Mouse (Mus musculus) hindbrain, embryonic 11.5 days (tissue): ENCODE measurements around the gene Fgd6. TPM values are rescaled to one million over a fixed set of nuclear protein-coding genes. Genes with fewer than 3 reads are reported as not detected.
A peak's percentile ranks its signal among the peaks of the same experiment; 100 is the strongest.

Experiments
- ATAC-seq: fragments of 200-750 bp; cut with Nextera tagmentation; 2 replicates; pipeline ENCODE4 v1.8.0; 2017; ENCODE audit warnings: mild to moderate bottlenecking, moderate TSS enrichment, moderate library complexity; ENCODE audit not compliant: low FRiP score
- DNase-seq: peaks from one replicate; pipeline ENCODE4 v3.0.0-alpha.2; 2015; ENCODE audit warnings: low spot score
- H3K27ac ChIP-seq: fragments of 300-500 bp; sonication (generic); 2 replicates; pipeline ENCODE4 v1.5.1; 2014; ENCODE audit warnings: mild to moderate bottlenecking, low read depth, low read length
- H3K27me3 ChIP-seq: fragments of 300-500 bp; sonication (generic); 2 replicates; pipeline ENCODE4 v1.6.1; 2014; ENCODE audit warnings: mild to moderate bottlenecking, low read length, moderate library complexity, mixed read lengths; ENCODE audit not compliant: control insufficient read depth, insufficient read depth
- H3K36me3 ChIP-seq: fragments of 300-500 bp; sonication (generic); 2 replicates; pipeline ENCODE4 v1.6.1; 2014; ENCODE audit warnings: mild to moderate bottlenecking, low read length, moderate library complexity, mixed read lengths; ENCODE audit not compliant: control insufficient read depth, insufficient read depth
- H3K4me1 ChIP-seq: fragments of 300-500 bp; sonication (generic); replicated peaks from 2 replicates; pipeline ENCODE4 v1.6.1; 2014; ENCODE audit warnings: low read length, mixed read lengths; ENCODE audit not compliant: control insufficient read depth, insufficient read depth
- H3K4me2 ChIP-seq: fragments of 300-500 bp; sonication (generic); replicated peaks from 2 replicates; pipeline ENCODE4 v1.6.1; 2014; ENCODE audit warnings: mild to moderate bottlenecking, low read depth, low read length
- H3K4me3 ChIP-seq: fragments of 300-500 bp; sonication (generic); 2 replicates; pipeline ENCODE4 v1.5.1; 2014; ENCODE audit warnings: low read depth, low read length
- H3K9ac ChIP-seq: fragments of 300-500 bp; sonication (generic); 2 replicates; pipeline ENCODE4 v1.6.1; 2014; ENCODE audit warnings: low read depth, low read length
- H3K9me3 ChIP-seq: fragments of 300-500 bp; sonication (generic); 2 replicates; pipeline ENCODE4 v1.6.1; 2016; ENCODE audit warnings: low read length; ENCODE audit not compliant: control insufficient read depth
- WGBS: fragments of 180-500 bp; shearing (Covaris S2); extraction: QIAGEN DNeasy Blood & Tissue Kit; methylation state at CpG from one replicate; pipeline ENCODE4 v1.1.7; 2014; 5-methylcytosine and 5-hydroxymethylcytosine counted together
- polyA plus RNA-seq: library from polyadenylated mRNA; unstranded; fragments of >200 nt; fragmentation: Nextera tagmentation; extraction: Ambion mirVana; gene quantifications from 2 replicates; pipeline ENCODE4 v1.2.1, GENCODE M21; 2014

Gene Fgd6
- polyA plus RNA-seq, 1 experiment from 2014 or later, result 6.7 TPM

DNA sequence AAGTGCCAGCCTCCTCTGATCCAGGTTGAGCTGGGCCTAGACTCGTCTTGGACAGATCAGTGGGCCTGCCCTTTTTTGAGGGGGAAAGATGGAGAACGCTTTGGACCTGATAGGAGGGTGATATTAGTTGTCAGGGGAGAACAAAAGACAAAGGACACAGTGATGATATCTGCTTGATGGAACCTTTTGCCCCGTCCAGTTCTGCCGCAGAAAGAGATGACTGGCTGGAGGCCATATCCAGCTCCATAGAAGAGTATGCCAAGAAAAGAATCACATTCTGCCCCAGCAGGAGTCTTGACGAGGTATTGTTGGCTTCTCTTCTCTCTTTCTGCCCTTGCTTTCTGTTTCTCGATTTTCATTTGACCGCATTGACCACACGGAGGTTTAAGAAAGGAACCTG, 97.3 kb downstream of the Fgd6 start:
- DNase-seq (no peak), ATAC-seq (no peak)
- no peak overlapping the region for H3K27ac ChIP-seq
- no peak overlapping the region for H3K4me3 ChIP-seq
- H3K9me3 ChIP-seq, result no peaks in the 10 kb centered on the region
- WGBS, result 82% methylated on average over 8 of the region's 8 CpGs
- no peaks in the 10 kb centered on the region for H3K36me3 ChIP-seq
- H3K9ac ChIP-seq, result no peak overlapping the region
- H3K27me3 ChIP-seq, result no peaks in the 10 kb centered on the region
- no peak overlapping the region for H3K4me2 ChIP-seq
- no peaks in the 10 kb centered on the region; the same call in 1 of the 2 replicates for H3K4me1 ChIP-seq

DNA sequence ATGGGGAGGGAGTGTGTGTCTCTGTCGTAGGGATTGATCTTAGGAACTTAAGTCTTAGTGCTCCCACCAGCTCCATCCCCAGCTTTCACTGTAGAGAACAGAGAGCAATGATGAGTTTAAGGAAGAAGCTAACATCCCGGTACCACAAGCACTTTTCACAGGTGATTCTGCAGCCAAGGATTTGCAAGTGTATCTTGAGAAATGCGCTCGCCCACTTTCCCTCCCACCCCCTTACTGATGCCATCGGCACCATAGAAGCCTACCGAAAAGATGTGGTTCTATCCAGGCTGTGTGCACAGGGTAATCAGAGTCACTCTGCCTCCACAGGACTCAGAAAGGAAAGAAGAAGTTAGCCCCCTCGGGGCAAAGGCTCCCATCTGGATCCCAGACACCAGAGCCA, 97.9 kb downstream of the Fgd6 start:
- Histone ChIP-seq H3K9ac (no peak overlapping the region), H3K27me3 (no peaks in the 10 kb centered on the region), H3K27ac (no peak overlapping the region), H3K4me1 (no peaks in the 10 kb centered on the region; the same call in 1 of the 2 replicates), H3K36me3 (no peaks in the 10 kb centered on the region), H3K9me3 (no peaks in the 10 kb centered on the region), H3K4me3 (no peak overlapping the region), H3K4me2 (no peak overlapping the region)
- DNase-seq (no peak), ATAC-seq (no peak)
- whole genome bisulfite sequencing, result 95% methylated on average over 7 of the region's 7 CpGs

DNA sequence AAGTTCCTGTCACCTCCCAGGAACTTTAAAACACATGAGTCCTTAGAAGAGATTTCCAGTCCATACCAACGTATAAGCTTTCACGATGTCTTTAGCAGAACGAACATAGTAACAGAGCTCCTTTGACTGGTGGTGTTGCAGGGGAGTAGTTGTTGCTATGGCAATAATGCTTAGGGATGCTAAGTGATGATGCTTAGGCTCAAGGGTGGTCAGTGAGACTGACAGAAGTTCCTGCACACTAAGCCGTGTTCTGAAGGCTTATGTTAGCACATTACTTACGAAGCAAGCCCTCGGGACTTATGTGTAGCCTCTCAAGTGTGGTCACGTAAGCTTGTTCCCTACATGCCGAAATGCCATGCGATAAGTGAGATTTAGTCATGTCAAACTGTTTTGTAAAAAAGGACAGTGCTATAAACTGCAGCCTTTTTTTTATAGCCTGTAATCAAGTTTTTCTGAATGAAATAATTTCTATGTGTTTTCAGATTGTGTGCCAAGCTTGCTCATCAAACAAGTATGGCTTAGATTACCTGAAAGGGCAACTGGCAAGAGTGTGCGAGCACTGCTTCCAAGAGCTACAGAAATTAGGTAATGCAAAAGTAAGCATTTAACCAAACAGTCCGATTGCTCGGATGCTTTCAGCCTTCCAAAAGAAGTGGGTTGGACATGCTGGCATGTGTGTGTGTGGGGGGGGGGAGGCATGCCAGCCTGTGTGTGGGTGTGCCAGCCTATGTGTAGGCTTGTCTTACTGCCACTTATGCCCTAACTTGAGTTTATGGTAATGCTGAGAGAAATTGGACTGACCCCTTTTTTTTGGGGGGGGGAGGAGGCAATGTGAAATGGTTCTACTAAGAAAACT, 99.0 kb downstream of the Fgd6 start:
- no peak overlapping the region for H3K4me2 ChIP-seq
- H3K27ac ChIP-seq, result no peak overlapping the region
- H3K27me3 ChIP-seq, result no peaks in the 10 kb centered on the region
- DNase-seq, result no peak
- no peak for ATAC-seq
- H3K9ac ChIP-seq, result no peak overlapping the region
- H3K36me3 ChIP-seq, result no peaks in the 10 kb centered on the region
- no peaks in the 10 kb centered on the region for H3K9me3 ChIP-seq
- H3K4me1 ChIP-seq, result no peaks in the 10 kb centered on the region
- no peak overlapping the region for H3K4me3 ChIP-seq
- WGBS, result 93% methylated on average over 12 of the region's 12 CpGs

DNA sequence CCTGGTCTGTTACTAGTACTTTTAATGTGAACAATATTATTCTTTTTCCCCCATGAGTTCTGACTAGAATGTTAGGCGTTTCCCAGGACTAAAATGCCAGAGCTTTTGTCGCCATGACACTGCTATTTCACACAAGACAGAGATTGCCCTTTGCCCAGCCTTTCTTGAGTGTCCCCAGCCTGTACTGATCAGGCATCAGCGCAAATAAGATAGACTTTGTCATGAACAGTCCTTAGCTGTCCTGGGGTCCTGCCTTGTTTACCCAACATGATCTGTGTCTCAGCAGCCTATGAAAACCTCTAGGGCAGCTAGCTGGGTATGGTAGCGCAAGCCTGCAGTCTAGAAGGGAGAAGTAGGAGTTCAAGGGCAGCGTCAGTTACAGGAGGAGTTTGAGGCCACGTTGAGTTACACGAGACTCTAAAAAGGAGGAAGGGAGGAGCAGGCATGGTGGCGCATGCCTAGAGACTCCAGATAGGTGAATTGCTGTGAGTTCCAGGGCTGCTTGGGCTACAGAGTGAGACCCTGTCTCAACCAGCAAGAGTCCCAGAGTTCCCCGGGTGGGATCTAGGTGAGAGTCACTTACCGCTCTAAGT, 103.2 kb downstream of the Fgd6 start:
- no peaks in the 10 kb centered on the region for H3K27me3 ChIP-seq
- 93% methylated on average over 10 of the region's 10 CpGs for WGBS

DNA sequence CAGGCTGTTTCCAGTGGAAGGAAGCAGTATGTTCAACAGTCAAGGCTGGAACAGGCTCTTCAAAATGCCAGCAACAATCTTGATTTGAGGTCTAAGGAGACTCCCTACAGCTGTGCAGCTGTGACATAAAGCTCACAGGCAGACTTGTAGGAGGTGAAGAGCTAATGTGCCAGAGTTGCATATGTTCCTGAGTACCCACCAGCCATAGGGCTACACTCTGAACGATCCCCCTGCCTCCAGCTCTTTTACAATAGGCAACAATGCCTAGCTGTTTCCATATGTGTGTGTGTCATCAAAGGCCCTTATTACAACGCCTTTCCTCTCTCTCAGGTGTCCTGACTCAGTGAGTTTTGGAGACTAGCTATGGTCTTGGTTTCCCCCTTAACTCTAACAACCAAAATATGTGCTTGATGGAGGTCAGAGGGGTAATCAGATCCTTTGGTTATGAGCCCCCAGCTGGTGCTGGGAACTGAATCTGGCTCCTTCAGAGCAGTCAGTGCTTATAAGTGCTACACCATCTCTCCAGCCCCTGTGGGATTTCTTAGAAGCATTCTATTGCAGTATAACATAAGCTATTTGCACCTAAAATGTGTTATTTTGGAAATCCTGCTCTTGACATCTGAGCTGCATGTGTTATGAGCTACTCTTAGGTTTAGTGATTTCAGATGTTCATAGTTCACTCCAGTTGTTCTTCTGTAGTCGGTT, 104.6 kb downstream of the Fgd6 start:
- no peak overlapping the region for H3K27ac ChIP-seq
- H3K9me3 ChIP-seq, result no peaks in the 10 kb centered on the region
- H3K9ac ChIP-seq, result no peak overlapping the region
- ATAC-seq (no peak), DNase-seq (no peak)
- no peaks in the 10 kb centered on the region for H3K4me1 ChIP-seq
- WGBS, result 74% methylated on average over 3 of the region's 3 CpGs
- no peak overlapping the region for H3K4me2 ChIP-seq
- H3K4me3 ChIP-seq, result no peak overlapping the region
- H3K27me3 ChIP-seq, result no peaks in the 10 kb centered on the region
- H3K36me3 ChIP-seq, result no peaks in the 10 kb centered on the region

More for the DNA sequence above, 103.2 kb downstream of the Fgd6 start:
- no peak overlapping the region for H3K4me3 ChIP-seq
- H3K9ac ChIP-seq, result no peak overlapping the region
- DNase-seq, result no peak
- H3K9me3 ChIP-seq, result no peaks in the 10 kb centered on the region
- no peak for ATAC-seq
- H3K27ac ChIP-seq, result no peak overlapping the region
- no peaks in the 10 kb centered on the region for H3K36me3 ChIP-seq
- H3K4me2 ChIP-seq, result no peak overlapping the region
- H3K4me1 ChIP-seq, result no peaks in the 10 kb centered on the region

DNA sequence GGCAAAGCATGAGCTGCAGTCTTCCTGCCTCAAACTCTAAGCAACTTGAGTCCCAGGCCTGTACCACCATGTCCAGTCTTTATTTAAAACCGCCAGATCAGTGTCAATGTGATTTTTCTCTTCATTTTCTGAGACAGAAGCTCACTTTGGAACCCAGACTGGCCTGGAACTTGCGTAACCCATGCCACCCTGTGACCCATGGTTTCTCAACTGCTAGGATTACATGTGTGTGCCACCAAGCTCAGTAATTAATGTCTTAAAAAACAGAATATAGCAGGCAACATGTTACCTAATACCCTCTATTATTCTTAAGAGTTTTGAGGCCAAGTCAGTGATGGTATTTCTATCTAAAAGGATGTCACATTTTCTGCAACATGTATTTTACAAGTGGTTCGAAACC, 106.6 kb downstream of the Fgd6 start:
- Histone ChIP-seq H3K36me3 (no peaks in the 10 kb centered on the region), H3K4me1 (no peaks in the 10 kb centered on the region), H3K27ac (no peak overlapping the region), H3K4me2 (no peak overlapping the region), H3K9ac (no peak overlapping the region), H3K9me3 (no peaks in the 10 kb centered on the region), H3K27me3 (no peaks in the 10 kb centered on the region), H3K4me3 (no peak overlapping the region)
- ATAC-seq (no peak), DNase-seq (no peak)
- WGBS, result 91% methylated on average over 3 of the region's 3 CpGs

DNA sequence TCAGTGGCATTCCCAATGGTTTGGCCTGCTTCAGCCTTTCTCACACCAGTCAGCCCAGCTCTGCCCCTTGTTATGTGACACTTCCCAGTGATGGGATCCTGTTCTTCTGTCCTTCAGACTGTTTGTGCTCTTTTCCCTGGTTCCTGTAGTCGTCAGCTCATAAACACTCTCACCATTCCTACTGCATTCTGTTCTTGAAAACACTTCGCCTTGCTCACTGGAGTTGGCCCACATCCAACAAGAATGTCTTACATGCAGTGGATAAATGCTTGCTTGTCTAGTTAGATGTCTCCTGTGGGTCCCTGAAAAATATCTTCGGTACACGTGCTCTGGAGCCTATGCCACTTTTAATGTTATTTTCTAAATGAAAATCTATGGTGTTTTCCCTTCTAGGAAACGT, 108.8 kb downstream of the Fgd6 start:
- Histone ChIP-seq H3K27ac (no peak overlapping the region), H3K36me3 (no peaks in the 10 kb centered on the region), H3K27me3 (no peaks in the 10 kb centered on the region), H3K9me3 (no peaks in the 10 kb centered on the region), H3K4me1 (peaks cover 3% of the 10 kb centered on the region; the same call in 1 of the 2 replicates), H3K4me2 (no peak overlapping the region), H3K9ac (no peak overlapping the region), H3K4me3 (no peak overlapping the region)
- DNase-seq (no peak), ATAC-seq (no peak)
- WGBS, result 88% methylated on average over 5 of the region's 5 CpGs

DNA sequence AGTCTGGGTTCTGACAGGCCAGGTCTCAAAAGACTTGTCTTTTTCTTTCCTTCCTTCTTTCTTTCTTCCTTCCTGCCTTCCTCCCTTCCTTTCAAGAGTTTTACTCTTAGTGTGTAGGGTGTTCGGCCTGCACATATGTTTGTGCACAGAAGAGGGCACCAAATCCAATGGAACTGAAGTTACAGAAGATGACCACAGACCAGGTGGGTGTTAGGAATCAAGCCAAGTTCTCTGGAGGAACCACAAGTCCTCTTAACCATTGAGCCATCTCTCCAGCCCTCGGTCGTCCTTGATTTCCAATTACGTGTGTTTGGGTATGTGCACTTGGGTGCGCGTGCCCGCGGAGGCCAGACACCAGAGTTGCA, 111.6 kb downstream of the Fgd6 start:
- Histone ChIP-seq H3K9ac (peak overlapping the region; percentile 82), H3K27me3 (no peaks in the 10 kb centered on the region), H3K4me3 (peak overlapping the region; percentile 76), H3K4me2 (peak overlapping the region; percentile 55), H3K27ac (no peak overlapping the region), H3K4me1 (peaks cover 3% of the 10 kb centered on the region; the same call in 1 of the 2 replicates), H3K9me3 (no peaks in the 10 kb centered on the region), H3K36me3 (no peaks in the 10 kb centered on the region)
- DNase-seq (no peak), ATAC-seq (no peak)
- 11% methylated on average over 8 of the region's 8 CpGs for WGBS
